Mouse (Mus musculus) brain, embryonic 18.5 days (tissue): Measurements from ENCODE around the gene Palld.

Experiments used
- DNase-seq: peaks from one replicate; pipeline ENCODE4 v3.0.0-alpha.2; 2012; ENCODE audit warnings: low read depth, low spot score

The Palld gene

GRCm38 (mm10) chr8:61902521-61902920 lies at the start of gene Palld:
Gene Palld, minus strand, starts transcription at chr8:61902690.
- DNase-seq = no peak

DNA sequence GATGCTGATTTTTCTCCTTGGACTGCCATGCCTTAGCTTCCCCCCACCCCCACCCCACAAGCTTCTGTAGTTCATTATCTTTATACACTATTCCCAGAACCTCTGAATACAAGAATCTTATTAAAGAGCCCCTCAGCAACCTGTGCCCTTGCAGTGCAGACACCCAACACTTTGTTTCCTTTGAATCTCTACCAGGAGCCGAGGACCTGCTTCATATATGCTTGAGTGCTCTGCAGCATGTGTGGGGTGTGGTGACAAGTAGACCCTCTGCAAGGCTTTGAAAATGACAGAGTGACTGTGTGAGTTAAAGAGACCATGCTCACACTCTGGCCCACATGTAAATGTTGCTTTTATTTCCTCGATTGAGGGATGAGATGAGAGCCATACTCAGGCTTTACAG lies 35.1 kb upstream of the Palld start:
- no peak for DNase-seq

GRCm38 (mm10) chr8:61933243-61933642 lies 30.8 kb upstream of the Palld start:
- no peak for DNase-seq

GRCm38 (mm10) chr8:61927777-61928494 lies 25.4 kb upstream of the Palld start, which contains the start of gene Ddx60:
Gene Ddx60, plus strand, starts transcription at chr8:61928087.
- peak; percentile 8 for DNase-seq

GRCm38 (mm10) chr8:61924518-61924917 lies 22.0 kb upstream of the Palld start:
- no peak for DNase-seq

DNA sequence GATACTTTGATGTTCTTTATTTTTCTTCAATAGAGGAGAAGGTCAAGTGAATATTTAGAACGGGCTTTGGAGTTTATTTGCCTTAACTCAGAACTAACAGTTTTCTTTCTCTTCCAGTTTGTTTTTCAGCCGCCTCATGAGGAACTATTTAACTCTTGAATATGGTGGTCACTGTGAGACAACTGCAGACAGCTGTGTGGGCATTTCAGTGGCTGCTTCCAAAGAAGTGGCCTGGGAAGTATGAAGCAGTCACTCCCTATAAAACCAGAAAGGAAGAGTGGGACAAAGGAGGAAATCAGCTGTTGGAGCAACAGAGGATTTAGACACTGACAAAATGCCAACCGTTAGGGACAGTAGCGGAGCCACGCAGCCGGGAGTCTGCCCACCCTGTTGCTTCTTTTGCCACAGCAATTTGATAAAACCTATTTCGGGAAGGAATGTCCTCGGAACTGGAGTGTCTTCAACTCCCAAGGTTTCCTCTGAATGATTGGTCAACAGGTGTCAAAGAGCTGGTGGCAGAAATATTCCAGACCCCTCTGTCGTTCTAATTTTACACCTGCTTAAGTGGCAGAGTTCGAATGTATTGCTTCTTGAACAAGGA lies 19.1 kb upstream of the Palld start:
- no peak for DNase-seq

DNA sequence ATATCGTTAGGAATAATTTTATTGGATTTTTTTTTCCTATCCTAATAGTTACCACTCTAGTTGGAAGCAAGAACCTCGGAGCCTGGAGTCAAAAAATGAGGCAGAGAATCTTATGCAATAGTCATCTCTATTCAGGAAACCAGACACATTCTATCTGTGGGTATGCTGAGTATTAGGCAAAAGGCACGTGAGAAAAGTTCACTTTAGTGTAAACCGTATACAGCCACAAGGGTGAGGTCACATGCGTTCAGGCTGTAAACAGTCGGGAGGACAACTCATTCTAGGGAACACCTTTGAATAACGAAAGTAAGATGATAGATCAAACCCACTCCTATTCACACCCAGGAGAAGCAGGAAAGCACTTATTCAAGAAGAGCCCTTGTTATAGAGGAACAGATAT lies 17.9 kb upstream of the Palld start:
- DNase-seq = no peak

DNA sequence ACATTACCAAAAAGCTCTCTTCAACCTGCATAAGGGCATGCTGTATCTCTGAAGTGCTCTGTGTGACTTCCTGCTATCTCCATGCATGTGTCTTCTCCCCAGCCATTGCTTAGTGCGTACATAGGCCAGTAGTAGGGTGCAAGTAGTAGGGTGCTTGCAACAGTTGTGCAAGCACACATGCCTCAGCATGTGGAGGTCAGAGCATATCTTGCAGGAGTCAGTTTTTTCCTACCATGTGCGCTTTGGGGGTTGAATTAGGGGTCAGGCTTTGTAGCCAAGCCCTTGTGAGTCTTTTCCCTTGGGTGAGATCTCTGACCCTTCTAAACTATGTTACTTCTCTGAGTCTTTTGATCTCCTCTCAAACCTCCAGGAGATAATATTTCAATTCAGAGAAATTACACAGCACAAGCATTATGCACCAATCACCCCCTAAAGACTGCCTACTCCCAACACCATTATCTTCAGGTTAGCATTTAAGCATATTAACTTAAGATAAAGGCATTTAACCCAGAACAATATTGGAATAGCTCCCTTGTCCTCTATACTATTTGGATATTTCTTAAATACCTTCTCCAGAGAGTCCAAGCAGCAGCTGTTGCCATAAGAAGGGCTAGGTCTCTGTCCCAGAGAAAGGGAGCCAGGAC lies 16.8 kb upstream of the Palld start:
- DNase-seq = no peak

DNA sequence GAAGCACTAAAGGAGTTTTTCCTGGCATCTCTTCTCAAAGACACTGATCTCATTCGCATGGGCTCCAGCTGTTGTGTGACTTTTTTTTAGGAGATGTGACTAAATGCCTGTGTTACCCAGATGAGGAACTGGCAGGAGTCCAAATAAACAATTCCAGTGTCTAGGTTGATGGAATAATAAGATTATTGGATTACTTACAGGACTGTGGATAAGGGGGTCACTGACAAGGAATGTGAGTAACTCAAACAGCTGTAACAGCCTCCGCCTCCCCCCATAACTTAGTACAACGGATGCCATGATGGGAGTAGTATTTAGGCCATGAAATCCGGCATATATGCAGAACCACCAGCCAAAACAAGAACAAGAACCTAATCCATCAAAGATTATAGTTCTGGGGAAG lies 14.8 kb upstream of the Palld start:
- DNase-seq = no peak

GRCm38 (mm10) chr8:61913957-61914356 lies 11.5 kb upstream of the Palld start:
- DNase-seq = no peak

DNA sequence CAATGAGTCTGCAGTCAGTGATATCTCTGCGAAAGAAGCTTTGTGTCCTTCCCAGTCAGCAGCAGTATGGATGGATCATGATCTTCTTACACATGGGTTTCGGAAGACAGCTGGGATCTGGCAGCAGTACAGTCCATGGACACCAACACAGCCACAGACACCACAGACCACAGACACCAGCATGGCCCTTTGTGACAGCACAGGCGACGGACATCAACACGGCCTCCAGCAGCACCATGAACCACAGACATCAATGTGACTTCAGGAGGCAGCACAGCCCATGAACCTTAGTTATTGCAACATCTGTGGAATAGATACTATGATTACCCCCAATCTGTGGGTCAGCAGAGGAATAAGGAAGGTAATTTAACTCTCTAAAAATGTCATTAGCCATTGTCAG lies 10.3 kb upstream of the Palld start:
- DNase-seq = no peak

DNA sequence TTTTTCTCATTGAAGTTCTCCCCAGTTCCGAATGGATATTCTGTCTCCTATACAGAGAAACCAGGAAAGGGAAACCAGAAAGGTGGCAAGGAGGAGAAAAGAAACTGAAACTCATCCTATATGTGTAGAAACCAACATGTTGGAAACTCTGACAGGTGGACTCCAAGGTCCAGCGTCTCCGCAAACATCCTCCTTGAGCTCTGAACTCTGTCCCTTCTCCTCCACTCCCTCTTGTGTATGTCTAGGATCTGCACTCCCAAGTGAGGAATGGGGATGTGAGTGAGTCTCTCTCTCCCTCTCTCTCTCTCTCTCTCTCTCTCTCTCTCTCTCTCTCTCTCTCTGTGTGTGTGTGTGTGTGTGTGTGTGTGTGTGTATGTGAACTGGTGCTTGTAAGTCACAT lies 6.8 kb upstream of the Palld start:
- DNase-seq = no peak

- no peak for DNase-seq
Measured at GRCm38 (mm10) chr8:61908303-61909215, 6.1 kb upstream of the Palld start.

GRCm38 (mm10) chr8:61901028-61901717 lies 1.3 kb downstream of the Palld start:
- no peak for DNase-seq

- DNase-seq = no peak
Measured at GRCm38 (mm10) chr8:61897402-61897801, 5.1 kb downstream of the Palld start.

GRCm38 (mm10) chr8:61896742-61897141 lies 5.7 kb downstream of the Palld start:
- DNase-seq = no peak

DNA sequence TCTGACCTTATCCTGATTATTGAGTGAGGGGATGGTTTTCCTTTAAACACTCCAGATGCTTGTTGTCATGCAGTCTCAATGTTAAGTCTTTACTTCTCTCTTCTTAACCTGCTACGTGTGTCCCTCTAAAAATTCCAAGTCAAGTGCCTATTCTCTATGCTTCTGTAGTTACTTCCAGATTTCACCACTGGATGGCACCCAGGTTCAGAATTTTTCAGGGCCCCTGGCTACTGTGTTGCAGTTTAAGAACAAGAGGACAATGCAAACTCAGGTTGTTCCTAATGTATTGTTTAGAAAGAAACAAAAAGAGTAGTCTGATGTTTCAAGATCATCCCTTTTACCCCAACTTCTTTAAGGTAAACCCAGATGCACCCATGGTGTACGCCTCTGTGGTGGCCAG lies 8.4 kb downstream of the Palld start:
- peak; percentile 10 for DNase-seq

GRCm38 (mm10) chr8:61877607-61878006 lies 24.9 kb downstream of the Palld start:
- no peak for DNase-seq

DNA sequence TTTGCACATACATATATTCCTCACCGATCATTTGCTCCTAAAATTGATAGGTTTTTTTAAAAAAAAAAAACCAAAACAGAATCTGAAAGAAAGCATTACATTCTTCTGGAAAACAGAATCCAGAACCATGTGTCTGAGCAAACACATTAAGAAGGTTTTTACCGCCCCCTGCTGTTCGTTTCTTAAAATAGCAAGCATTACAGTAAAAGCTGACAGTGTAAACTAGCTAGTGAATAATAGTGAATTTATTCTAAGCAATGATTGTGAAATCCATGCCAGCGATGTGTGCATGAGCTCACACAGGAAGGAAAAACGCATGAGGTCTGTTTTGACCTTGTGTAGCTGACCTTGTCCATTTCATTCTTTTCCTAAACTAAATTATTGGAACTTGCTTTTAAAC lies 27.2 kb downstream of the Palld start:
- peak; percentile 51 for DNase-seq

DNA sequence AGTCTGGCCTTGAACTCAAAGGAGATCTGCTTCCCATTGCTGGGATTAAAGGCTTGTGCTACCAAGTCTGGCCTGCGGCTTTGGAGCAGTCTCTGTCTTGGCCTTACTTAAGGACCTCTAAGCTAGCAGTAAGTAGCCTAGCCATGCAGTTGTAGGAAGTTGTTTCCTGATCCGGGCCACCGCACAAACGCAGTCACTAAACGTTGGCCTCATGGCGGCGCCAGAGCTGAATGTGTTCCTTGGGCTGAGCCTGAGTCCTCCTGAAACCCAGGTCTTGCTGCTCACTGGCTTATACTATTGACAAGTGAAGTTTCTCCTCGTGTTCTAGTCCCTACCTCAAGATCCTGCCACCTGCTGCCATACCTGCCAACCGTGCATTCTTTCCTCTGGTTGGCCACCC lies 28.5 kb downstream of the Palld start:
- DNase-seq = no peak

DNA sequence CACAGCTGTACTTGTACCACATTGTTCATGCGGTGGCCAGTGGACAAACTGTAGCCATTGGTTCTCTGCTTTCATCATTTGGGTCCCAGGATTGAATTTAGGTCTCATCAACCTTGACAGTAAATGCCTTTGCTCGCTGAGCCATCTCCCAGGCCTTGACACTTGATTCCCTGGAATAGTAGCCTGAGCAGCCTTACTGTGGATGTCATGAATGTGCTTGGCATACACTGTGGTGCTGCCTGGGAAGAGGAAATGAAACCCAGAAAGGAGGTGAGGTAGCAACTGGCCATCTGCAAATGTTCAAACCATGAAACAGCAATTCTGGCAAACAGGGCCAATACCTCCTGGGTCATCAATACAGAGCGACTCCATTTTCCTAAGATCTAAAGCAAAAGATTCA lies 34.0 kb downstream of the Palld start:
- no peak for DNase-seq
